Mouse (Mus musculus) midbrain, embryonic 10.5 days (tissue): ENCODE data around the gene 6430548M08Rik. TPM values are rescaled to one million over a fixed set of nuclear protein-coding genes. Genes with fewer than 3 reads are reported as not detected.

Source experiments
- DNase-seq: peaks from one replicate; pipeline ENCODE4 v3.0.0-alpha.2; 2017; ENCODE audit warnings: low spot score
- H3K27ac ChIP-seq: fragments of 300-500 bp; sonication (generic); replicated peaks from 2 replicates; pipeline ENCODE4 v1.5.1; 2016; ENCODE audit warnings: mild to moderate bottlenecking
- H3K27me3 ChIP-seq: fragments of 300-500 bp; sonication (generic); 2 replicates; pipeline ENCODE4 v1.6.1; 2016; ENCODE audit warnings: low read depth, mild to moderate bottlenecking; ENCODE audit not compliant: poor library complexity, severe bottlenecking
- H3K36me3 ChIP-seq: fragments of 300-500 bp; sonication (generic); 2 replicates; pipeline ENCODE4 v1.6.1; 2016; ENCODE audit warnings: mild to moderate bottlenecking, moderate library complexity
- H3K4me1 ChIP-seq: fragments of 300-500 bp; sonication (generic); 2 replicates; pipeline ENCODE4 v1.6.1; 2016
- H3K4me3 ChIP-seq: fragments of 300-500 bp; sonication (generic); 2 replicates; pipeline ENCODE4 v1.5.1; 2016; ENCODE audit warnings: mild to moderate bottlenecking, moderate library complexity
- H3K9me3 ChIP-seq: fragments of 300-500 bp; sonication (generic); replicated peaks from 2 replicates; pipeline ENCODE4 v1.6.1; 2016; ENCODE audit warnings: mild to moderate bottlenecking
- WGBS: fragments of 180-500 bp; shearing (Covaris S2); methylation state at CpG from one replicate; pipeline ENCODE4 v1.1.7; 2016; 5-methylcytosine and 5-hydroxymethylcytosine counted together
- polyA plus RNA-seq: library from polyadenylated mRNA; unstranded; fragments of >200 nt; fragmentation: Nextera tagmentation; extraction: Ambion mirVana; gene quantifications from 2 replicates; pipeline ENCODE4 v1.2.1, GENCODE M21; 2016

6430548M08Rik gene
- 5.8 and 11.0 TPM in 2 replicates for polyA plus RNA-seq

DNA sequence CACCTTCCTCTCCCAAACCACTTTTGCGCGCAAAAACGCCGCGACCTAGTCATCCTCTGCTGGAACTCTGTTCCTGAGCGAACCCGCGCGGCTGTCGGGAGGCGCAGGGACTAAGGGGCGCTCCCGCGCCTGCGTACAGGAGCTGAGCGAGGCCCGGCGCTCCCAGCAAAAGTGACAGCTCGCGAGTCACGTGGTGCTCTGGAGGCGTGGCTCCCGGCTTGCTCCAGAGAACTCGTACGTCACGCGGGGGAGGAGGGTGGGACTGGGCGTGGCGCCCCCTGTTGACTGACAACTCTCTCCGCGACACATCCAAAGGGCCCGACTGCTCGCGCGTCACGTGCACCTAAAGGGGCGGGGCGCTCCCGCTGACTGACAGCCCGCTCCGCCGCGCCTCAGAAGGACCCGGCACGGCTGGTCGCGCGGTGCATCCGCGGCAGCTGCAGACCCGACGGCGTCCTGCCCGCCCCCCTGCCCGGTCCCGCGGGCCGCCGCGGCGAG lies at the start of gene 6430548M08Rik:
6430548M08Rik (plus strand) TSS at position 395 of the 498 bp plus-strand sequence.
- Histone ChIP-seq H3K27ac (peak within 1 kb of the TSS; percentile 82), H3K36me3 (peaks cover 3% of the 10 kb centered on the region; the same call in 1 of the 2 replicates), H3K4me1 (peaks cover 29% of the 10 kb centered on the region), H3K9me3 (no peaks in the 10 kb centered on the region), H3K27me3 (peaks cover 54% of the 10 kb centered on the region), H3K4me3 (peak within 1 kb of the TSS; percentile 70)
- DNase-seq: peak; percentile 100
- under 1% methylated on average over 61 of the region's 61 CpGs for WGBS

DNA sequence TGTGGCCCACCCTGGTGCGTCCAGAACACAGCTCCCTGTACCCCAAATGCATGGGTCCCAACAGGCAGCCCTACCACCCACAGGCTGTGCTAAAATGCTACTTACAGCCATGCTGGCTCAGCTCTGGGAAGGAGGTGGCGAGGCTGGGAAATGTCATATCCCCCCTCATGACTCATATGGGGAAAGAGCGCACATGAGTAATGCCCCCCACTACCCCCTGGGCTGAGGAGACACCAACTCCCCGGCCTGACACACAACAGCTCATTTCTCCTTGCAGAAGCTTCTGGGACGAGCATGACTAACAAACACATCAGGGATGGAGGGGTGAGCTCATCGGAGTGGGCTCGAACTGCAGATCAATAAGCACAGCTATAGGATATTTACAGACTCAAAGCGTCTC lies 48.3 kb upstream of the 6430548M08Rik start:
- 92% methylated on average over 8 of the region's 8 CpGs for WGBS
- Histone ChIP-seq H3K4me1 (peaks cover 6% of the 10 kb centered on the region; the same call in 1 of the 2 replicates), H3K36me3 (no peaks in the 10 kb centered on the region), H3K9me3 (no peaks in the 10 kb centered on the region), H3K4me3 (no peak overlapping the region), H3K27me3 (no peaks in the 10 kb centered on the region), H3K27ac (no peak overlapping the region)
- DNase-seq: no peak

- H3K27ac ChIP-seq: no peak overlapping the region
- no peak for DNase-seq
- H3K9me3 ChIP-seq: no peaks in the 10 kb centered on the region
- no peaks in the 10 kb centered on the region for H3K36me3 ChIP-seq
- 96% methylated on average over 4 of the region's 4 CpGs for WGBS
- peaks cover 6% of the 10 kb centered on the region; the same call in 1 of the 2 replicates for H3K4me1 ChIP-seq
- H3K4me3 ChIP-seq: no peak overlapping the region
- H3K27me3 ChIP-seq: no peaks in the 10 kb centered on the region
Observed at GRCm38 (mm10) chr8:120066226-120066625, 47.7 kb upstream of the 6430548M08Rik start.

DNA sequence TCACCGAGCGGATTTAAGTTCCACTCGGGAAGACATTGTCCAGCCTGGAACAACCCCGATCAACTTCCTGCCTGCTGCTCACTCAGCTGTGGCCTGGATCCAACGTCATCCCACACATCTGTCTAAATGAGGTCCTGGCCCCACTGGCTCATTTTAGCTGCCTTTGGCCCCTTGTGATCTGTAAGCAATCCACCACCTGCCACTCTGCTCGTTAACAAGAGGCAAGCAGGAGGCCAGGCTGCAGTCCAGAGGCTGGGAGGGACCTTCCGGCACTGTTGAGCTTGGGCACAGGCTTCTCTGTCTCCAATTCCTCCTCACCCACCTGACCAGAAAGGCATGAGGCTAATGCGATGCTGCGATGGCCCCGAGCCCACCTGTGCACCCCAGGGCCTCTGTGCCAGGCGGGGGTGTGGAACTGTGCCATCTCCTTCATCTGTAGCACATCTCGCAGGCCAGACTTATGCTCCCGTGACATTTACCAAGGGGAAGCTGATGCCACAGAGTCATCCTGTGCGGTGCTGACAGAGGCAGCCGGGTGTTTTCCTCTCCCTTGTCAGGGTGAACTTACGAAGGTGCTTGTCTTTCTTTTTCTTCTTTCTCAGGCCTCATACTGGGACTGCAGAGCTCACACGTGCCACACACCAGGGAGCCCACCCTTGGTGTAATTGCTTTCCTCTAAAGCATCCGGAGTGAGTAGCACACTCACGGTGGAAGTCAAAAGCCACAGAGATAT lies 45.9 kb upstream of the 6430548M08Rik start:
- 69% methylated on average over 19 of the region's 19 CpGs for WGBS
- no peak for DNase-seq
- Histone ChIP-seq H3K4me3 (no peak overlapping the region), H3K9me3 (no peaks in the 10 kb centered on the region), H3K27me3 (no peaks in the 10 kb centered on the region), H3K36me3 (no peaks in the 10 kb centered on the region), H3K27ac (no peak overlapping the region; the same call in 1 of the 2 replicates), H3K4me1 (peaks cover 20% of the 10 kb centered on the region; the same call in 1 of the 2 replicates)

DNA sequence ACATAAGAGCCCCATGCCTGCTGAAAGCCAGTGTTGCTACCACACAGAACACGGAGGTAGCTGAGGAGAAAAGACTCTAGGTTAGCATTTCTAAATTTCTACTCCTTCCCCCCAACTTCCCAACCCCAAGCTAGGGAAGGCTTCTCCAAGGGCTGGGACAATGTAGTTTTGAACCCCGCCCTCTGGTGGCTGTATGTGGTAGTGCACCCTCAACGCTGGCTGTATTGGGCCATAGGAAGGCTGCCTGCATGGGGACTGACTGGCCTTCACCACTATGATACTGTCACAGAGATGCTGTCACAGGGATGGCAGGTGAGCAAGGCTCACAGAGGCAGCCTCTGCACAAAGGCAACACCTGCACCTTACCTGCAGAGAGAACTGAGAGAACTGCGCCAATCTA lies 42.3 kb upstream of the 6430548M08Rik start:
- peak; percentile 83 for DNase-seq
- Histone ChIP-seq H3K36me3 (no peaks in the 10 kb centered on the region), H3K4me1 (peaks cover 34% of the 10 kb centered on the region), H3K27ac (no peak overlapping the region), H3K9me3 (no peaks in the 10 kb centered on the region), H3K27me3 (peaks cover 4% of the 10 kb centered on the region; the same call in 1 of the 2 replicates), H3K4me3 (no peak overlapping the region)
- WGBS: 22% methylated on average over 4 of the region's 4 CpGs

DNA sequence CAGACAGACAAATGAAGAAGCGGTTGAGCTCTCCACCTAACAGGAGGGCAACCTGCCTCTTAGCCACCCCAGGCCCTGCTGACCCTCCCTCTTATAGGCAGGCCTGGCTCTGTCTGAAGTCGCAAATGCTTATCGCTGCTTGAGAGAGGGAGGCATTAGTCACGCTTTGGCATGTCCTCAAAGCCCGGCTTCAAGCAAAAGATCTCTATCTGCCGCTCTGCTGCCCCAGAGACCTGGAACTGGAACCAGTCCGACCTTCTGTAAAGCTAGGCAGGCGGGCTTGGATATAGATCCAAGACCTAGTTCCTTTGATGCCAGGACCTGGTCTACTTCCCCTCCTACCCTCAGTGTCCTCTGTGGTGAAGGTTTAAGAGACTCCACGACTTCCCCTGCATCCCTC lies 41.7 kb upstream of the 6430548M08Rik start:
- Histone ChIP-seq H3K36me3 (no peaks in the 10 kb centered on the region), H3K4me3 (no peak overlapping the region), H3K4me1 (peaks cover 34% of the 10 kb centered on the region), H3K27me3 (peaks cover 4% of the 10 kb centered on the region; the same call in 1 of the 2 replicates), H3K27ac (no peak overlapping the region), H3K9me3 (no peaks in the 10 kb centered on the region)
- 71% methylated on average over 9 of the region's 9 CpGs for WGBS
- DNase-seq: no peak

GRCm38 (mm10) chr8:120072827-120073226 lies 41.1 kb upstream of the 6430548M08Rik start:
- Histone ChIP-seq H3K27me3 (peaks cover 4% of the 10 kb centered on the region; the same call in 1 of the 2 replicates), H3K4me1 (peaks cover 34% of the 10 kb centered on the region), H3K4me3 (no peak overlapping the region), H3K27ac (no peak overlapping the region), H3K9me3 (no peaks in the 10 kb centered on the region), H3K36me3 (no peaks in the 10 kb centered on the region)
- no peak for DNase-seq
- WGBS: 85% methylated on average over 8 of the region's 8 CpGs

DNA sequence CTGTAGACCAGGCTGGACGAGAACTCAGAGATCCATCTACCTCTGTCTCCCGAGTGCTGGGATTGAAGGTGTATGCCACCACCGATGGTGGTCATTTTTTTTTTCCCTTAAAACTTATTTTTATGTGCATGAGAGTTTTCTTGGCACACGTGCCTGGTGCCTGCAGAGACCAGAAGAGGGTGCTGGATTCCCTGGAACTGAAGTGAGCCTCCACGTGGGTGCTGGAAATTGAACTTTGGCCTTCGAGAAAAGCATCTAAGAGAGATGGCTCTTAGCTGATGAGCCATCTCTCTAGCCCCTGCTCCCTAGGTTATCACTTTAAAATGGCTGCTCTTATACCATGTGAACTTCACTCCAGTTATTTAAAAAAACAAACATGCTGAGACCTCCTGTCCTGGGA lies 39.4 kb upstream of the 6430548M08Rik start:
- DNase-seq: no peak
- Histone ChIP-seq H3K36me3 (no peaks in the 10 kb centered on the region), H3K27ac (no peak overlapping the region; the same call in 1 of the 2 replicates), H3K4me3 (no peak overlapping the region), H3K27me3 (peaks cover 4% of the 10 kb centered on the region; the same call in 1 of the 2 replicates), H3K4me1 (peaks cover 28% of the 10 kb centered on the region), H3K9me3 (no peaks in the 10 kb centered on the region)
- WGBS: 78% methylated on average over 6 of the region's 6 CpGs

DNA sequence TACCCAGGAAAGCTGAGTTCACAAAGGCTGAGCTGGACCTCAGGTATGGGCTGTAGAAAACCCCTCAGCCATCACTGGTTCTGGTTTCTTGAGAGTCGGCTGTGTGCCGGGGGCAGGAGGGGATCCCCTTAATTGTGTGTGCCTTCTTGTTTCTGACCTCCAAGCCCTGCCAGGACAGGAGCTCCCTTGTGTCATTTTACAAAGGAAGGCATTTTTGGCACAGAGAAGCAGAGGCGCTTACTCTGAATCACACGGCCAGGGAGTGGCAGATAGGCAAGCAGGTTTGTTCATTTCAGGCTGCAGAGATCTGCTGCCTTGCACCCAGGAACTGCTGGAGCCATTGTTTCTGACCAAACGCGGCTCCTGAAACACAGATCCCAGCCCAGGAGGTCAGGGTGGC lies 38.6 kb upstream of the 6430548M08Rik start:
- 0 out of 2 replicates have a peak, but pooled peaks cover 4% of the 10 kb centered on the region for H3K36me3 ChIP-seq
- WGBS: 56% methylated on average over 6 of the region's 6 CpGs
- H3K27ac ChIP-seq: peak overlapping the region; percentile 55; the same call in 1 of the 2 replicates

GRCm38 (mm10) chr8:120078080-120078479 lies 35.9 kb upstream of the 6430548M08Rik start:
- H3K36me3 ChIP-seq: peaks cover 31% of the 10 kb centered on the region
- no peaks in the 10 kb centered on the region for H3K9me3 ChIP-seq
- H3K27ac ChIP-seq: no peak overlapping the region
- no peak overlapping the region for H3K4me3 ChIP-seq
- DNase-seq: peak; percentile 77
- peaks cover 4% of the 10 kb centered on the region; the same call in 1 of the 2 replicates for H3K27me3 ChIP-seq
- peaks cover 14% of the 10 kb centered on the region for H3K4me1 ChIP-seq
- WGBS: 16% methylated on average over 10 of the region's 10 CpGs

More for the DNA sequence above, 38.6 kb upstream of the 6430548M08Rik start:
- H3K9me3 ChIP-seq: no peaks in the 10 kb centered on the region
- no peak overlapping the region for H3K4me3 ChIP-seq
- peaks cover 4% of the 10 kb centered on the region; the same call in 1 of the 2 replicates for H3K27me3 ChIP-seq
- DNase-seq: no peak
- peaks cover 28% of the 10 kb centered on the region for H3K4me1 ChIP-seq

DNA sequence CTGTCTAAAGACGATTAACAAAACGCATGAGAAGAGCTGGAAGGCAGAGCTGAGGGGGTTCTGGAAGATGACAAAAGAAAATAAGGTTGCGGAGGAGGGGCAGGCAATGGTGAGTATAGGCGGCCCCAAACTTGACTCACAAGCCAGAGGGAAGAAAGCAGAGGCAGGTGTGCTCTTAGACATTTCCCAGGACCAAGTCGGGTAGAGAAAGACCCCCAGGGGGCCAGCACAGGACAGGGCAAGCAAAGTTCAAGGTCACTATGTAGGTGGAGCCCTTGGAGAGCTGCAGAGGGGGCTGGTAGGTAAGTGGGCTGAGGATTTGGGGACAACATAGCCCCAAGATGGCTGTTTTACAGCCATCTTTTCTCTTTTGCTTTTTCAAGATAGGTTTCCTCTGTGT lies 34.6 kb upstream of the 6430548M08Rik start:
- Histone ChIP-seq H3K4me1 (peaks cover 14% of the 10 kb centered on the region), H3K4me3 (no peak overlapping the region), H3K9me3 (no peaks in the 10 kb centered on the region), H3K27ac (no peak overlapping the region), H3K36me3 (peaks cover 40% of the 10 kb centered on the region), H3K27me3 (peaks cover 4% of the 10 kb centered on the region; the same call in 1 of the 2 replicates)
- 63% methylated on average over 5 of the region's 5 CpGs for WGBS
- DNase-seq: no peak

GRCm38 (mm10) chr8:120083261-120083660 lies 30.7 kb upstream of the 6430548M08Rik start:
- Histone ChIP-seq H3K4me1 (no peaks in the 10 kb centered on the region), H3K36me3 (peaks cover 77% of the 10 kb centered on the region), H3K9me3 (no peaks in the 10 kb centered on the region), H3K4me3 (no peak overlapping the region), H3K27me3 (no peaks in the 10 kb centered on the region), H3K27ac (no peak overlapping the region)
- DNase-seq: no peak
- WGBS: 93% methylated on average over 8 of the region's 8 CpGs

DNA sequence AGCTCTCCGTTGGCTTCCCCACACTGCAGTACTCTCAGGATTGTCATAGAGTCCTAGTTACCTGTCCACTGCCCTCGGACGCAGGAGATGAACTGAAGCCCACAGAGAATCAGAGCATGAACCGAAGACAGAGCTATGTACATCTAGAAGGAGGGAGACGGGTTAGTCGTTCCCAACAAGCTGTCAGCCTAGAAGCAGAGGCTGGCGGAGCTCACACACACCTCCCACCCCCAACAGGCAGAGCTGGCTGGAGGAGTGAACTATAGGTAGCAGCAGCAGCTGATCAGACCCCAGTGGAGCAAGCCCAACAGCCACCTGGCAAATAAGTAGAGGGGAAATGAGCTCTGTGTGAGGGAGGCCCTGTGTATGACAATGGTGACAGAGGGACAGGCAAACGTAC lies 29.2 kb upstream of the 6430548M08Rik start:
- WGBS: 85% methylated on average over 8 of the region's 8 CpGs
- Histone ChIP-seq H3K4me1 (no peaks in the 10 kb centered on the region), H3K27ac (no peak overlapping the region), H3K9me3 (no peaks in the 10 kb centered on the region), H3K36me3 (peaks cover 86% of the 10 kb centered on the region), H3K27me3 (no peaks in the 10 kb centered on the region), H3K4me3 (no peak overlapping the region)
- no peak for DNase-seq
